Mouse (Mus musculus): Measurements from ENCODE around the gene 1300017J02Rik.

DNA sequence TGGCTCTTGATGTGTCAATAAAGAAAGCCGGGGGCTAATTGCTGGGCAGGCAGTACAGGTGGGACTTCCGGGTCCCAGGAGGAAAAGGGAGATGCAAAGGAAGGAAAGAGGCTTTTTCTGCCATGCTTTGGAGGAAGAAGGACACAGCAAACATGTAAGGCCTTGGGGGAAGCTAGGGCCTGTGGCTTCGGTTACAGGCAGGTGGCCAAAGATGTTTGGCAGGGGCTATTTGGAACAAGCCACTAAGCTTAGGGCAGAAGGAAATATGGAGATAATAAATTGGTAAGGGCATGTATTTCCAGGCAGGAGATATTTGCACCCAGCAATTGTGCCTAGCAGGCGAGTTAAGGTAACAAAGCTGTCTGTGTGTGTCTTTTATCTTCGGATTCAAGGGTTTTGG lies 52.0 kb downstream of the 1300017J02Rik start:
- TF ChIP-seq CTCF (IDR thresholded peaks at IDR 0.05; ENCODE audit: insufficient read depth, low read length) (no peak), POLR2A (IDR thresholded peaks at IDR 0.05; ENCODE audit: borderline replicate concordance, extremely low read depth, low read depth, low read length) (no peak)

All from lung, adult 2 months (tissue).